Mouse (Mus musculus) cortical plate, adult 2 months (tissue): ENCODE measurements around the gene Fer. TPM values are rescaled to one million over a fixed set of nuclear protein-coding genes. Genes with fewer than 3 reads are reported as not detected.

Experiments
- H3K27ac ChIP-seq: fragments of 200-500 bp; 2 replicates; pipeline ENCODE4 v1.5.1; 2012; ENCODE audit warnings: low read length, control low read depth, inconsistent platforms; ENCODE audit not compliant: insufficient read depth
- H3K4me1 ChIP-seq: fragments of 200-500 bp; 2 replicates; pipeline ENCODE4 v1.6.1; 2011; ENCODE audit warnings: low read length; ENCODE audit not compliant: control insufficient read depth, insufficient read depth
- H3K4me3 ChIP-seq: fragments of 200-500 bp; 2 replicates; pipeline ENCODE4 v1.5.1; 2011; ENCODE audit warnings: mild to moderate bottlenecking, low read length, control low read depth; ENCODE audit not compliant: insufficient read depth
- CTCF ChIP-seq: fragments of 200-500 bp; IDR thresholded peaks from 2 replicates; pipeline ENCODE4 v1.5.1; 2011; ENCODE audit warnings: mild to moderate bottlenecking, control low read depth, low read length; ENCODE audit not compliant: insufficient read depth; ENCODE audit errors: extremely low read depth
- POLR2A ChIP-seq: fragments of 200-500 bp; IDR thresholded peaks from 2 replicates; pipeline ENCODE4 v1.6.1; 2011; ENCODE audit warnings: mild to moderate bottlenecking, low read length, control low read depth; ENCODE audit not compliant: insufficient read depth; ENCODE audit errors: extremely low read depth
- polyA plus RNA-seq: library from polyadenylated mRNA; depleted of rRNA; stranded (reverse); fragments of >200 nt; gene quantifications from 2 replicates; pipeline ENCODE4 v1.2.3, GENCODE M21; 2012

The Fer gene
- polyA plus RNA-seq, 1 experiment = 10.5 TPM

DNA sequence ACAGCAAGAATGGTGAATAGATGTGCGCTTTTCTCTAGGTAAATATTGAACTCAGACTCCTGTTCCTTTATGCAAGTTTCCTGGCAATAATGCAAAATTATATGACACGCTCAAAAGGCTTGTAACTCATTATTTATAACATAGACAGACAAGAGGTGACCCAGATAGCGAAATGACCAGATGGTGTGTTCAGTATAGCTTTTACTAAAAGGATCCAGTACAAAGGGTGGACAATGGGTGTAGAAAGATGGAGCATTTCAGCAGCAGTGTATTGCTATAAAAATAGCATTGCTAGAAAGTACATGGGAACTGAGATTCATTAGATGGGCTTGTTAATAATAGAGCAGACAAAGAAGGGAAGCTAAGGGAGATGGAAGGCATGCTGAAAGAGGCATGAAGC, 104.2 kb downstream of the Fer start:
- H3K27ac ChIP-seq = no peak overlapping the region

DNA sequence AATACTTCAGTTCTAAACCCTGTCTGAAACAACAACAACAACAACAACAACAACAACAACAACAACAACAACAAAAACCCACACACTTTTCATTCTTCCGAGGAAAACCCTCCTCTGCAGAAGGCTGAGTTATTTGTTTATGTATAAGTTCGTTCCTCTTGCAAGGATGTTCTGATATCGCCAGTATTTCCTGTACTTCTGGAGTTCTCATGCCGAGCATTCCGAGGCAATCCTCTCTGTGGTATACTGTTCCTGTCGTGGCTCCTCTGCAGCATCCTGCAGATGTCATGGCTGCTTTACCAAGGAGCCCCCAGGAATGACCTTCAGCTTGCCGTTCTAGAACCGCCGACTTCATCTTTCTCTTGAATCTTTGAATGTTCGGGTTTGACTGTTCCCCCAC, 106.6 kb downstream of the Fer start:
- Histone ChIP-seq H3K4me1 (peaks cover 2% of the 10 kb centered on the region; the same call in 1 of the 2 replicates), H3K27ac (no peak overlapping the region), H3K4me3 (no peak overlapping the region)
- no peak for TF ChIP-seq POLR2A
- no peak for TF ChIP-seq CTCF

More for the DNA sequence above, 104.2 kb downstream of the Fer start:
- no peak for TF ChIP-seq POLR2A
- TF ChIP-seq CTCF = no peak
- no peak overlapping the region for H3K4me3 ChIP-seq
- H3K4me1 ChIP-seq = peaks cover 2% of the 10 kb centered on the region; the same call in 1 of the 2 replicates

DNA sequence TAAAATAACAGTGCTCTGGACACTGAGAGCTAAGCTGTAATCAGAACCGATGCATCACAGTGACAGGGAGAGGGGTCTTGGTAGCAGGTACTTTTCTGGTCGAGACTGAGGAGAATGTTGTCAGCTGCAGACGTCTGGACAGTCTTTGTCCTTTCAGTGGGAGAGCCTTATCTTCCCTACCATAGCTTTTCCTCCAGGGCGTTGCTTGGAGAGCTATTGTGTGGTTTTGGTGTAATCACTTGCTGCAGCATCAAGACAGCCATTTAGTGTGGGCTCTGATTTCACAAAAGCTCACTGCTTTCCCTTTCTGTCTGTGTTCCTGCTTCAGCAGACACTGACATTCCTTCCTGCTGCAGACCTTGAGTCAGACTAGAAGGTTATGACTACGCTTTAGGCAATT, 107.4 kb downstream of the Fer start:
- H3K4me3 ChIP-seq = no peak overlapping the region
- TF ChIP-seq CTCF (no peak), POLR2A (no peak)
- no peak overlapping the region for H3K27ac ChIP-seq
- peaks cover 2% of the 10 kb centered on the region; the same call in 1 of the 2 replicates for H3K4me1 ChIP-seq

DNA sequence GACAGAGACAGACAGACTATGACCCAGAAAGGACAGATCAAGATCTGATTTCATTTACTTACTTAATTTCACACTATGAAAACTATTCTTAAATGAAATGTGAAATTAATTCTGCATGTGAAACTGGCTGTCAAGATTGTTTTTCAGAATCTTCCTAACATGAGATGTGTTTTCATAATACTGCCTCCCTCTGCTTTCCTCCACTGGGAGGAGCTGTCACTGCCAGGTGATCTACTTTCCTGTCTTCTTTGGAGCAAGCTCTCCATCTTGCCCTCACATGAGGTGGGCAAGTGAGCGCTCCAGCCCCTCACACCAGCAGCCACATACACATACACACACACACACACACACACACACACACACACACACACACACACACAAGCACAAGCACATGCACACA, 108.1 kb downstream of the Fer start:
- Histone ChIP-seq H3K4me3 (no peak overlapping the region), H3K4me1 (peaks cover 2% of the 10 kb centered on the region; the same call in 1 of the 2 replicates), H3K27ac (no peak overlapping the region)
- TF ChIP-seq POLR2A (no peak), CTCF (0 out of 2 replicates have a peak, but pooled peaks have one; percentile 0)

DNA sequence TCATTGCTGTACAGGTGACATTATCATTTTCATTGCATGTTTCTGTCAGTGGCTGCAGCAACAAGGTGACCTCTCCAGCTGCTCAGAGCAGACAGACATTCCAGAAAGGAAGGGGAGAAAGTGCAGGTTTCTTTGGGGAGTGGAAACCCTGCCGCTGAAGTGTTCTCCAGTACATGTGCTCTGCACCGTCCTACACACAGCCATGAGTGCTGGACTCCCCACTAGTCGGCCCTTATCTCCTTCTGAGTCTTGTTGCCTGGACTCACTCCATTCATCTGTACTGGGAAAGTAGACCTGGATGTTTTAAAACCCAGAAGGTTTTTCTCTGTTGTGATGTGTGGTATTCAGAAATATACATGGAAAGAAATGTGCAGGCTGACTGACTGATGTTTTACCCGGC, 109.3 kb downstream of the Fer start:
- no peak for TF ChIP-seq POLR2A
- TF ChIP-seq CTCF = no peak
- no peak overlapping the region for H3K4me3 ChIP-seq
- H3K27ac ChIP-seq = no peak overlapping the region
- H3K4me1 ChIP-seq = peaks cover 2% of the 10 kb centered on the region; the same call in 1 of the 2 replicates

DNA sequence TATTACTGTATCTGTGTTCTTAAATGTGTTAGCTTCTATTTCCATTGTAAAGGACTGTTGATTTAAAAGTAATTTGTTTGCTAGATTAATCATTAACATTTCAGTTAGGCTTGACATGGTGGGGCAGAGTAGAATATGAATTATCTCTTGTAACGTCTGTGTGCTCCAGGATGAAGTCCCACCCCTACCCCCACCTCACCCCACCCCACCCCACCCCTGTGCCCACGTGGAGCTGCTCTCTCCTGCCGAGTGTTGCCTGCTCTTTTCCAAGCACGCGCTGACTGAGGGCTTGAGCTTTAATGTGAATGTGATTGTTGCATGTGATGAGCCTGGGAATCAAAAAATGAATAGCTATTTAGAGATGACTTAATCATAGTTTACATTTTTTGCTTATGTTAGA, 110.9 kb downstream of the Fer start:
- Histone ChIP-seq H3K27ac (no peak overlapping the region), H3K4me3 (no peak overlapping the region), H3K4me1 (no peaks in the 10 kb centered on the region; the same call in 1 of the 2 replicates)
- TF ChIP-seq POLR2A = no peak
- TF ChIP-seq CTCF = no peak

DNA sequence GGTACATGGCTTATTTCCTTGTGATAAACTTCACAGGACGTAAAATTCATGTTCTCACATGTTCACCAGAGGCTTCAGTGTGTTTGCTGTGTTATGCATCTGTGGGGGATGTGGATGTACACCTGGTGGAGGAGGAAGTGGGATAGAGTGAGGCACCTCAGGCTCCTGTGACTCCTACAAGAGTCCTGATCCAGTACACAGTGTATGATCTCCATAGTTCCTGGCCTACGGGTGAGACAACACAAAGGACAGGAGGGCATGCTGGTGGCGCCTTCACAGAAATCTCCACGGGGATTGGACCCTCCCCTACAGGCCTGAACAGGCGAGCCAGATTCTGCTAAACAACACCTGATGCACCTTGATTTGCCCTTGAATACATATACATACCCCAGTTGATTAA, 111.4 kb downstream of the Fer start:
- Histone ChIP-seq H3K4me3 (no peak overlapping the region), H3K4me1 (no peaks in the 10 kb centered on the region; the same call in 1 of the 2 replicates), H3K27ac (no peak overlapping the region)
- TF ChIP-seq POLR2A (no peak), CTCF (no peak)

DNA sequence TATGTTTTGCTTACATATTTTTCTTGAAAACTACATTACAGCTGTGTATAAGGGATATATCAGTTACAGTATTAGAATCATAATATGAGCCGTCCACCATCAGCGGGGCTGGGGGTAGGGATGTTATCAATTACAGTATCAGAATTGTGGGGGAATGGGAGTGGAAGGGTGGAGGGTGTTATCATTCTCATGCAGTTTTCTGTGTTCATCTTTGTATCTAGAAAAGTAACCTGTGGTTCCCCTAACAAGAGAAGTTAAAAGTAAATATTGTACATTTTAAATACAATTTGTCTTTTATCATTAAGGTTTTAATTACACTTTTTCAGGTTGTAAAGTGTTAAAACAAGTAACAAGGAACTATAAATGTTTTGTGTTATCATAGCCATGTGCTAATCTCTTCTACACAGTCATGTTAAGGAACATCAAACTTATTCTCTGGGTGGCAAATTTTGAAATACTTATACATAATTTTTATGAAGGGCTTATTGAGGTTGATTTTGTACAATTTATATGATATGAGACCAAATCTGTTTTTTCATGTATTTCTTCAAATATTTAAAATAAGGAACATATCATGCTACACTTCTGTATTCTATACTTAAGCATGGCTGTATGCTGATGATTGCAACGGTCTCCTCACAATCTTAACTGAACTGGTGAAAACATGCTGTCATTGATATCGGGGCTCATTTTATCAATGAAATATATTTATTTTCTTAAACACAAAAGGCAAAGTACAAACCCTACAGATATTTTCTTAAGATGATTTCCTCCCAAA, 116.1 kb downstream of the Fer start:
- TF ChIP-seq POLR2A (no peak), CTCF (no peak)
- Histone ChIP-seq H3K27ac (no peak overlapping the region), H3K4me1 (no peaks in the 10 kb centered on the region), H3K4me3 (no peak overlapping the region)

DNA sequence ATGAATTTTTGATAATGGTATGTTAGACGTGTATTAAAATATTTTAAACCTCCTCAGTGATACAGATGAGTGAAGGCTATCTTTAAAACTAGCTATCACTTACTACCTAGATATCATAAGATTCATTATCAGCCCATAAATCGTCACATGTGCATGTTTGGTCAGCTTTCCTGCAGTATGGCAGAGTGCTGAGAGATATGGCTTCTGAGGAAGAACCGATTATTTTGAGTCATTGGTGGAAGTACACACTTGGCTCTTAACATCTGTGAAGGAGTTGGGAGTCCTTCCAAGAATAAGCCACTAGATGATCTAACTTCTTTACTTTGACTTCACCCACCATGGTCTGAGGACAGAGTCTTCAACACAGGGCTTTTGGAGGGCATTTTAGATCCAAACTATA, 117.3 kb downstream of the Fer start:
- Histone ChIP-seq H3K4me3 (no peak overlapping the region), H3K4me1 (no peaks in the 10 kb centered on the region), H3K27ac (no peak overlapping the region)
- TF ChIP-seq POLR2A = no peak
- no peak for TF ChIP-seq CTCF

DNA sequence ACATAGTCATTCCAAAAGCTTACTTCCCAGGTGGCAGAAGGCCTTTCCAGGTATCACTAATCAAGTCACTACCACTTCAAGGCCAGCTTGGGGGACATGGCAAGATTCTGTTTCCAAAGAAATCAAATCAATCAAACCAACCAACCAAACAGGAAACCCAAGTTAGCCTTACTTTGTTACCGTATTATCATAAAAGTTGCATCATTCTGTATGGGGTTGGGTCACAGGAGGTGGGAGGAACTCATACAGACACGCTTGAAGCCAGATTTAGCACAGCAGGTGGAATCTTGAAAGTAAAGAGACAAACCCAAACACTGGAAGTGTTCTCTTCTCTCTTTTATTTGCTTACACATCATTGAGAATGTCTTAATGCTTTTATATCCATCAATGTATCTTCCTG, 125.8 kb downstream of the Fer start:
- Histone ChIP-seq H3K4me3 (no peak overlapping the region), H3K27ac (no peak overlapping the region), H3K4me1 (no peaks in the 10 kb centered on the region)
- TF ChIP-seq CTCF = no peak
- TF ChIP-seq POLR2A = no peak

DNA sequence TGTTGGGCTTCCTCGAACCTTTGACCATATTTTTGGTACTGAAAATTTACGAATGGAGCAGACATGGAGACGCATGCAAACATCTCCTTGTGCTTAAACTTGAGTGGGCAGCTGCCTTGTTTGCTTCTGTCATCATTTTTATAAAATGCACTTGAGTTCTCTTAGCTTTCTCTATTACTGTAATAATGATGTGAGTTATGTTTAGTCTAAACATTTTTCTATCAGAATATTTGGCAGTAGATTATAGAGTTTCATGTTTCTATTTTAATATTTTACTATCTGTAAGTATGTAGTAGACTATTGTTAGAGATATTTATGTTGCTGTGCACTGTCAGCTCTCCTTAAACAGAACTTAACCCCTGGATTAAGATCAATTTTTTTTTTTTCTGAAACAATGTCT, 128.3 kb downstream of the Fer start:
- TF ChIP-seq CTCF (no peak), POLR2A (no peak)
- no peak overlapping the region for H3K27ac ChIP-seq
- H3K4me1 ChIP-seq = no peaks in the 10 kb centered on the region
- H3K4me3 ChIP-seq = no peak overlapping the region
